Mouse (Mus musculus) CH12.LX (cell line): ENCODE results near the gene Arhgef10l.

Source experiments
- CTCF ChIP-seq, 2 experiments: IDR thresholded peaks in 1 of 2; conservative IDR thresholded peaks in 1 of 2; 2 replicates each; pipeline ENCODE4 v1.5.1; 2011 to 2012; ENCODE audit warnings: low read depth in 2 of 2, low read length in 2 of 2, improper control_type of control experiment in 1 of 2, inconsistent platforms in 1 of 2, mild to moderate bottlenecking in 1 of 2, moderate library complexity in 1 of 2
- KAT2A ChIP-seq: IDR thresholded peaks from 2 replicates; pipeline ENCODE4 v1.6.1; 2012; ENCODE audit warnings: low read length, improper control_type of control experiment, inconsistent platforms; ENCODE audit not compliant: insufficient replicate concordance
- MEF2A ChIP-seq: IDR thresholded peaks from 2 replicates; pipeline ENCODE4 v1.6.1; 2014; ENCODE audit warnings: low read depth, mild to moderate bottlenecking, inconsistent platforms, low read length, improper control_type of control experiment, borderline replicate concordance
- MYC ChIP-seq: IDR thresholded peaks from 2 replicates; pipeline ENCODE4 v1.6.1; 2011; ENCODE audit warnings: low read depth, mild to moderate bottlenecking, improper control_type of control experiment, low read length
- POLR2A ChIP-seq: IDR thresholded peaks from 2 replicates; pipeline ENCODE4 v1.6.1; 2011; ENCODE audit warnings: low read depth, mild to moderate bottlenecking, improper control_type of control experiment, low read length
- SIN3A ChIP-seq: IDR thresholded peaks from 2 replicates; pipeline ENCODE4 v1.6.1; 2012; ENCODE audit warnings: low read length, improper control_type of control experiment, inconsistent platforms
- TCF12 ChIP-seq: IDR thresholded peaks from 2 replicates; pipeline ENCODE4 v1.6.1; 2014; ENCODE audit warnings: low read depth, mild to moderate bottlenecking, inconsistent platforms, low read length, improper control_type of control experiment

GRCm38 (mm10) chr4:140610841-140611609 is 54.8 kb downstream of the Arhgef10l start:
- TF ChIP-seq MYC (no peak), TCF12 (no peak), CTCF (conservative IDR thresholded peaks at IDR 0.05 in 1 of 2, IDR thresholded peaks at IDR 0.05 in 1 of 2; ENCODE audit: low read depth in 2 of 2, low read length in 2 of 2) (no peak), POLR2A (no peak), SIN3A (no peak), MEF2A (no peak), KAT2A (no peak)
